Mouse (Mus musculus) c-Kit-positive CD71-positive TER-119-positive erythroid progenitor cells, embryonic 14.5 days (primary cell): Measurements from ENCODE around the gene Prss54.

Source experiments
- DNase-seq: peaks from one replicate; pipeline ENCODE4 v3.0.0-alpha.2; 2013; ENCODE audit warnings: low spot score

The Prss54 gene

GRCm38 (mm10) chr8:95549871-95550829 lies 26.0 kb downstream of the Prss54 start:
- DNase-seq, result no peak

GRCm38 (mm10) chr8:95547931-95548330 lies 28.2 kb downstream of the Prss54 start:
- no peak for DNase-seq

GRCm38 (mm10) chr8:95546986-95547385 lies 29.2 kb downstream of the Prss54 start:
- no peak for DNase-seq

GRCm38 (mm10) chr8:95545815-95546214 lies 30.3 kb downstream of the Prss54 start:
- DNase-seq, result no peak

- no peak for DNase-seq
These were observed 33.1 kb downstream of the Prss54 start for GRCm38 (mm10) chr8:95543065-95543464.

GRCm38 (mm10) chr8:95542191-95542590 lies 33.9 kb downstream of the Prss54 start:
- DNase-seq, result no peak

GRCm38 (mm10) chr8:95539487-95539886 lies 36.7 kb downstream of the Prss54 start:
- DNase-seq, result no peak

- DNase-seq, result peak; percentile 14
These were observed 42.4 kb downstream of the Prss54 start, which contains the start of gene Ccdc113 for GRCm38 (mm10) chr8:95533584-95534387. Gene Ccdc113, plus strand, starts transcription at chr8:95534085.

GRCm38 (mm10) chr8:95532206-95532605 lies 43.9 kb downstream of the Prss54 start:
- no peak for DNase-seq

GRCm38 (mm10) chr8:95528750-95529310 lies 47.3 kb downstream of the Prss54 start:
- no peak for DNase-seq

GRCm38 (mm10) chr8:95528194-95528593 lies 47.9 kb downstream of the Prss54 start:
- DNase-seq, result no peak

GRCm38 (mm10) chr8:95523991-95524390 lies 52.1 kb downstream of the Prss54 start:
- no peak for DNase-seq

GRCm38 (mm10) chr8:95516928-95517327 lies 59.2 kb downstream of the Prss54 start:
- no peak for DNase-seq

- no peak for DNase-seq
These were observed 62.9 kb downstream of the Prss54 start for GRCm38 (mm10) chr8:95513219-95513618.

- DNase-seq, result no peak
These were observed 63.9 kb downstream of the Prss54 start for GRCm38 (mm10) chr8:95512257-95512656.
